Mouse (Mus musculus) bone marrow, adult 2 months (tissue): ENCODE results near the gene Dnajc15.

Source experiments
- CTCF ChIP-seq: fragments of 200-500 bp; IDR thresholded peaks from 2 replicates; pipeline ENCODE4 v1.5.1; 2011; ENCODE audit warnings: low read length, control low read depth; ENCODE audit not compliant: control insufficient read depth, insufficient read depth
- POLR2A ChIP-seq: fragments of 200-500 bp; IDR thresholded peaks from 2 replicates; pipeline ENCODE4 v1.6.1; 2011; ENCODE audit warnings: low read depth, mild to moderate bottlenecking, control low read depth, low read length, borderline replicate concordance; ENCODE audit not compliant: control insufficient read depth

DNA sequence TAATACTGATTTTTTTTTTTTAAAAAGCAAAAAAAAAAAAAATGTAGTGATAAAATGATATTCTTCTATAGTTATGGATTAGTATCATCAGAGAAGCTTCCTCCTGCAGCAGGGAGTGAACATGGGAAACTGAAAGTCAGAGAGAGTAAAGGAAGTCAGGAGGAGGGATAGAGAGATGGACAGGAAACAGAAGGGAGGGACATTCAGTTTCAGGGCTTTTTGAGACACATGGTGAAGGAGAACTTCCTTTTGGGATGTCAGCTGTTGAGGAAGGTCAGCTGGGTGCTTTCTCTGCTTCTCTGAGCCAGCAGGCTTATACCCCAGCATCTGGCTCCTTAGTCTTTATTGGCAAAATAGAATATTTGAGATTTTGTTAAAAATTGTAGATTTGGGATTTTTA lies 42.6 kb downstream of the Dnajc15 start:
- TF ChIP-seq POLR2A: no peak
- no peak for TF ChIP-seq CTCF
